Mouse (Mus musculus): Measurements from ENCODE around the gene Riiad1.

DNA sequence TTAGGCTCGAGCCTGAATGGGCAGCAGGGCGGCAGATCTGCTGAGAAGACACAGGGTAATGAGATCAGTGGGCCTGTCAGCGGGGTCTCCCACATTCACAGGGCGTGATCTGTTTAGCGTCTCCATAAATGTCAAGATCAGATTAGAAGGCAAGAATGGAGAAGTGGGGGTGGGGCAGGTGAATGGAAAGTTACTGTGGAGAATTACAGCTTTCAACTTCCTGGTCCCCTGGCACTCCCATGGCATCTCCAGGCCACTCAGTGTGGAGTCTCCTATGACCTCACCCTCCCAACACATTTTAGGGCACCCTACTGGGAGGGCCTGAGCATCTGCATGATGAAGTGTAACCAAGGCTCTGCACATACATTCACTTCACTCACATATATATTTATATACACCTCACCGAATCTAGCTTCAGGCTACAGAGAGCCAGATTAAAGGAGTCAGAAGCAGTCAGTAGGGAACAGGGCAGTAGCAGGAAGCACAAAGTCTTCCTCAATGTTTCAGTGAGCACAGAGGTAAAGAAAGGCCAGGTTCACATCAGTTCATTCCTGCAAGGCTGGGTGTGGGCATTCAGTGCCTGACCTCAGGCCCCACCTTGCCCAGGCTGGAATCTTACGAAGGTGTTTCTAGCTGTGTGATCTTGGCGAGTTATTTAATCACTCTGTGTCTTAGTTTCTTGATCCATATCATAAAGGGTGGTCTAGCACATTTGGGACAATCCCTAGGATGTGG, 3.7 kb downstream of the Riiad1 start:
- no peak for TF ChIP-seq CTCF (IDR thresholded peaks at IDR 0.05; ENCODE audit: low read depth, low read length)
- no peak for TF ChIP-seq TAL1 (conservative IDR thresholded peaks at IDR 0.05; ENCODE audit: low read depth, low read length)
- no peak for TF ChIP-seq POLR2AphosphoS5 (IDR thresholded peaks at IDR 0.05; ENCODE audit: insufficient replicate concordance, low read depth, low read length)
